Mouse (Mus musculus) bone marrow macrophage, adult 2 months (primary cell): ENCODE measurements around the gene Lgr4.

Source experiments
- CTCF ChIP-seq: IDR thresholded peaks from 2 replicates; pipeline ENCODE4 v1.5.1; 2012; ENCODE audit warnings: low read depth, mild to moderate bottlenecking, low read length, moderate library complexity
- POLR2A ChIP-seq: IDR thresholded peaks from 2 replicates; pipeline ENCODE4 v1.6.1; 2012; ENCODE audit warnings: mild to moderate bottlenecking, low read depth, low read length, borderline replicate concordance

- TF ChIP-seq CTCF = no peak
- TF ChIP-seq POLR2A = no peak
Measured at GRCm38 (mm10) chr2:109912766-109913165, 4.7 kb upstream of the Lgr4 start.
